Mouse (Mus musculus) heart, adult 2 months (tissue): ENCODE results near the gene 3110040M04Rik. TPM values are rescaled to one million over a fixed set of nuclear protein-coding genes. Genes with fewer than 3 reads are reported as not detected.
"Not testable (repeated sequence)": the region's sequence is repeated elsewhere in the genome, so short reads cannot be mapped to it uniquely, and the experiment has no call there.

ENCODE experiments used
- DNase-seq, 2 experiments: peaks; one replicate each; pipeline ENCODE4 v3.0.0; 2021
- H3K27ac ChIP-seq: fragments of 200-600 bp; 2 replicates; pipeline ENCODE4 v1.8.1; 2022
- H3K27me3 ChIP-seq: fragments of 200-500 bp; 2 replicates; pipeline ENCODE4 v1.6.1; 2012; ENCODE audit warnings: mild to moderate bottlenecking, low read length, inconsistent platforms, mixed read lengths; ENCODE audit not compliant: control insufficient read depth, insufficient read depth
- H3K36me3 ChIP-seq: fragments of 200-500 bp; 2 replicates; pipeline ENCODE4 v1.6.1; 2012; ENCODE audit warnings: low read length, inconsistent platforms; ENCODE audit not compliant: control insufficient read depth, insufficient read depth
- H3K4me1 ChIP-seq: fragments of 200-500 bp; 2 replicates; pipeline ENCODE4 v1.6.1; 2011; ENCODE audit warnings: low read length; ENCODE audit not compliant: control insufficient read depth, insufficient read depth
- H3K4me3 ChIP-seq: fragments of 200-600 bp; 2 replicates; pipeline ENCODE4 v1.8.1; 2022
- H3K79me2 ChIP-seq: fragments of 200-500 bp; replicated peaks from 2 replicates; pipeline ENCODE4 v1.6.1; 2012; ENCODE audit warnings: mild to moderate bottlenecking, inconsistent platforms, low read length, moderate library complexity, mixed read lengths; ENCODE audit not compliant: control insufficient read depth, insufficient read depth
- H3K9ac ChIP-seq: fragments of 200-500 bp; 2 replicates; pipeline ENCODE4 v1.6.1; 2012; ENCODE audit warnings: low read depth, mild to moderate bottlenecking, control low read depth, inconsistent platforms, low read length, mixed read lengths
- CTCF ChIP-seq: fragments of 200-600 bp; IDR thresholded peaks from 2 replicates; pipeline ENCODE4 v1.8.1; 2022; ENCODE audit warnings: antibody characterized with exemption, mild to moderate bottlenecking, moderate library complexity
- EP300 ChIP-seq: fragments of 200-500 bp; IDR thresholded peaks from 2 replicates; pipeline ENCODE4 v1.6.1; 2011; ENCODE audit warnings: low read depth, low read length, control low read depth; ENCODE audit not compliant: insufficient read depth
- POLR2A ChIP-seq: fragments of 200-500 bp; IDR thresholded peaks from 2 replicates; pipeline ENCODE4 v1.6.1; 2011; ENCODE audit warnings: mild to moderate bottlenecking, low read depth, low read length, control low read depth; ENCODE audit not compliant: insufficient read depth
- WGBS: fragments of 180-500 bp; shearing (Covaris S2); methylation state at CpG from one replicate; pipeline ENCODE4 v1.1.7; 2018; 5-methylcytosine and 5-hydroxymethylcytosine counted together
- intact Hi-C: fragments of 180-260 bp; cut with DNase I; formaldehyde crosslinking; loops from one replicate; pipeline ENCODE4 v1.15.1; 2025
- polyA plus RNA-seq: library from polyadenylated mRNA; depleted of rRNA; stranded (reverse); fragments of >200 nt; gene quantifications from 2 replicates; pipeline ENCODE4 v1.2.3, GENCODE M21; 2012
- total RNA-seq, 2 experiments: library from RNA; stranded (reverse); gene quantifications; 2 replicates each; pipeline ENCODE4 v1.2.3; 2021

Gene 3110040M04Rik
- total and polyA plus RNA-seq, 3 experiments: not detected

- intact Hi-C loops, H3K27me3 ChIP-seq, H3K27ac ChIP-seq, H3K4me1 ChIP-seq, H3K9ac ChIP-seq, H3K36me3 ChIP-seq, DNase-seq, H3K4me3 ChIP-seq, H3K79me2 ChIP-seq: not testable (repeated sequence)
- WGBS: 79% methylated on average over 5 of the region's 8 CpGs
Measured at GRCm38 (mm10) chr1:151209824-151210355, 6.0 kb downstream of the 3110040M04Rik start, which contains the start of gene Gm47996. Gene Gm47996, plus strand, starts transcription at chr1:151210131.

GRCm38 (mm10) chr1:151211666-151212065, 7.7 kb downstream of the 3110040M04Rik start:
- H3K4me1 ChIP-seq, H3K4me3 ChIP-seq, intact Hi-C loops, H3K36me3 ChIP-seq, H3K27ac ChIP-seq, DNase-seq, H3K27me3 ChIP-seq, H3K9ac ChIP-seq, H3K79me2 ChIP-seq: not testable (repeated sequence)
- WGBS: 73% methylated on average over 5 of the region's 5 CpGs

DNA sequence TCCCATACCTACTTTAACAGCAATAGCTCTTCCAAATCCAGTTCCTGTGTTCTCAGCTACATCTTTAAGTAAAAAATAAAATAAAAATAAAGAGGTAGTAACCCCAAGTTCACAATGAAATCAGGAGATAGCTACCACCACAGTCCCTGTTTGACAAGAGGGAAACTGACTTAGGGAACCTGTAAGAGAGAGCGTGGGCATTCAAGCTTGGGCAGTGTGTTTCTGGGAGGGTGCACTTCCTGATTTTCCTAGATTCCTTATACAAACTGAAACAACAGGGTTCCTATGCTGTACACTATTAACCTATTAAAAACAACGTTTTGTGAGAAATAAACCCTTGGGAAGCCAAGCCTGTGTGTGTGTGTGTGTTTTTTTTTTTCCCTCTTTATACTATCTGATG, 10.9 kb downstream of the 3110040M04Rik start:
- H3K4me1 ChIP-seq: no peaks in the 10 kb centered on the region
- no peaks in the 10 kb centered on the region for H3K36me3 ChIP-seq
- H3K4me3 ChIP-seq: no peak overlapping the region
- H3K27ac ChIP-seq: no peak overlapping the region
- DNase-seq: no peak
- WGBS: 73% methylated on average over 2 of the region's 2 CpGs
- no peak overlapping the region for H3K9ac ChIP-seq
- H3K79me2 ChIP-seq: no peaks in the 10 kb centered on the region
- no peaks in the 10 kb centered on the region for H3K27me3 ChIP-seq
- intact Hi-C loops: no loop called here
- TF ChIP-seq CTCF (no peak), POLR2A (no peak), EP300 (no peak)

- TF ChIP-seq POLR2A (no peak), EP300 (no peak), CTCF (no peak)
- Histone ChIP-seq H3K27ac (no peak overlapping the region), H3K27me3 (no peaks in the 10 kb centered on the region), H3K36me3 (no peaks in the 10 kb centered on the region), H3K4me3 (no peak overlapping the region), H3K4me1 (no peaks in the 10 kb centered on the region), H3K9ac (no peak overlapping the region), H3K79me2 (no peaks in the 10 kb centered on the region)
- WGBS: 63% methylated on average over 1 of the region's 1 CpGs
- intact Hi-C loops: no loop called here
- DNase-seq: no peak
Measured at GRCm38 (mm10) chr1:151215985-151216384, 12.1 kb downstream of the 3110040M04Rik start.

DNA sequence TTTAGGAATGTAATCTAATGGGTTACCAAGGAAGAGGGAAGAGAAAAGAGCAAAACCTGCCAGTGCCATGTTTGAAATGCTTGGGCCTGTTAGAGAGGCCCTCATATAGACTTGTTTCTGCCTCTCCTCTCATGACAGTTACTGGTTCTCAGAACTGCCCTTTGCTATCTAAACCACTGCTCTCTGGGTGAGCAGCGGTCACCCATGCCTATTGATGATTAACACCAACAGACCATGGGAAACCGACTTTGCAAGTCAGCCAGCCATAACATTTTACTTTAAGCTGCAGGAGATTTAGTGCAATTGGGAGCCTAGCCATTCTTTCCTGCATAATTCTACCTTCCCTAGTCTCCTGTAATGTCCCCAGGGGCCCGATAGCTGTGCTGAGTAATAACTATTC, 12.5 kb downstream of the 3110040M04Rik start:
- H3K4me3 ChIP-seq: no peak overlapping the region
- no peak overlapping the region for H3K27ac ChIP-seq
- TF ChIP-seq CTCF: no peak
- no peak for TF ChIP-seq EP300
- TF ChIP-seq POLR2A: no peak
- intact Hi-C loops: no loop called here
- no peak overlapping the region for H3K9ac ChIP-seq
- H3K36me3 ChIP-seq: no peaks in the 10 kb centered on the region
- DNase-seq: no peak
- H3K4me1 ChIP-seq: no peaks in the 10 kb centered on the region
- no peaks in the 10 kb centered on the region for H3K79me2 ChIP-seq
- WGBS: 84% methylated on average over 3 of the region's 3 CpGs
- no peaks in the 10 kb centered on the region for H3K27me3 ChIP-seq

- Histone ChIP-seq H3K27ac (no peak overlapping the region), H3K27me3 (no peaks in the 10 kb centered on the region)
Measured at GRCm38 (mm10) chr1:151219045-151219444, 15.1 kb downstream of the 3110040M04Rik start.

GRCm38 (mm10) chr1:151220098-151220497, 16.2 kb downstream of the 3110040M04Rik start:
- H3K27me3 ChIP-seq: no peaks in the 10 kb centered on the region
- TF ChIP-seq CTCF (no peak), EP300 (no peak), POLR2A (no peak)
- no peaks in the 10 kb centered on the region for H3K79me2 ChIP-seq
- no peak overlapping the region for H3K27ac ChIP-seq
- no peak for DNase-seq
- no peak overlapping the region for H3K9ac ChIP-seq
- H3K4me3 ChIP-seq: no peak overlapping the region
- H3K36me3 ChIP-seq: no peaks in the 10 kb centered on the region
- H3K4me1 ChIP-seq: no peaks in the 10 kb centered on the region
- 78% methylated on average over 7 of the region's 7 CpGs for WGBS
- intact Hi-C loops: no loop called here

More at GRCm38 (mm10) chr1:151219045-151219444, 15.1 kb downstream of the 3110040M04Rik start:
- no peaks in the 10 kb centered on the region for H3K79me2 ChIP-seq
- WGBS: 94% methylated on average over 5 of the region's 5 CpGs
- no peak for DNase-seq
- H3K4me1 ChIP-seq: no peaks in the 10 kb centered on the region
- H3K9ac ChIP-seq: no peak overlapping the region
- TF ChIP-seq EP300 (no peak), POLR2A (no peak), CTCF (no peak)
- H3K4me3 ChIP-seq: no peak overlapping the region
- intact Hi-C loops: no loop called here
- no peaks in the 10 kb centered on the region for H3K36me3 ChIP-seq
